Mouse (Mus musculus) inflammation-experienced regulatory T-cells (primary cell): Measurements from ENCODE around the gene Mroh9. TPM values are rescaled to one million over a fixed set of nuclear protein-coding genes. Genes with fewer than 3 reads are reported as not detected.

Experiments
- polyA plus RNA-seq, 2 experiments: library from polyadenylated mRNA; unstranded; fragments of 100-300 nt; shearing (Covaris generic); gene quantifications; one replicate each; pipeline ENCODE4 v1.2.1; 2017

The Mroh9 gene
- polyA plus RNA-seq = not detected

DNA sequence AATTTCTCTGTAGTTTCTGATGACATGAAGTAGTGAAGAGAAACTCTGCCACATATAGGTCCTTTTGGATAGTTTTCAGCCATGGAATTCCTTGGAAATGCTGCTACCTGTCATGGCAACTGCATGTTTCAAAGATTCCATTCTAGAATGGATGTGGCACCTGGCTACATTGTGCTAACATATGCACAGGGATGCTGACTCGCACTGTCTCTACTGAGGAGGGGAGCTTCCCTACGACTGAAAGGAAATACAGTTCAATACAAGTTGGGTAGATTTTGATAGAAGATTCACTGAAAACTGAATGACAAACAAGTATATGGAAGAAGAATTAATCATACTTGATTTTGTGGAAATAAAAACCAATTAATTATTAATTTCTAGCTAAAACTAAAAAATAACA lies at the start of gene Mroh9:
Gene Mroh9 (minus strand): TSS at position 101 of the 400 bp plus-strand sequence.

DNA sequence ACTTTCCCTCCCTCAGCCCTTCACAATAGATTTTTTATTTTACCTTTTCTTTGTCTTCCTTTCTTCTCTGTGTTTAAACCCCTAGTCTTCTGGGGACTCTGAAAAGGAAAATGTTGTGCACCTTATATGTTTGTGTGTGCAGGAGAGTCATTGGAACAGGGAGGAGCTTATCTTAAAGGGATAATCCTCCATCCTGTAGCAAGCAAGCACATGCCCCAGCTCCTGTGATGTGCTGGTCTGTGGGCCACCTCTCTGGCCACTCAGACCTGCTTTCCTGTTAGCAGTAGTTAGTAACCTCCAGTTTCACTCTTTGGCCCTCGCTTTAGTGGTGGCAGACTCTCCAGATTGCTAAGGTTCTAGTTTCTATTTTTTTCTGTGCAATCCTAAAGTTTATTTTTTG lies 101.0 kb downstream of the Mroh9 start, which contains the start of gene Fmo3:
Gene Fmo3 (minus strand): TSS at position 101 of the 400 bp plus-strand sequence.

Other genes starting within 250 kb of the Mroh9 start
- 1 to 10 TPM in 1 of 2 experiments, under 1 TPM in 1; 0.24 to 3.8 TPM for gene Fmo1, start 219.1 kb downstream of the Mroh9 start, polyA plus RNA-seq
- gene Fmo2, start 186.9 kb downstream of the Mroh9 start, polyA plus RNA-seq = under 1 TPM in 1 of 2 experiments, not detected in 1; 0.43 TPM
- gene Fmo6, start 148.2 kb downstream of the Mroh9 start, polyA plus RNA-seq = under 1 TPM; 0.11 to 0.99 TPM
- gene Fmo3, start 101.1 kb downstream of the Mroh9 start, polyA plus RNA-seq = not detected
- gene Prrx1, start 228.0 kb upstream of the Mroh9 start, polyA plus RNA-seq = under 1 TPM; 0.11 to 0.32 TPM